Mouse (Mus musculus) cerebellum, postnatal 10 days (tissue): ENCODE measurements around the gene Fam71e2.
A peak's percentile ranks its signal among the peaks of the same experiment; 100 is the strongest.

Source experiments
- DNase-seq, 2 experiments: peaks; one replicate each; pipeline ENCODE4 v3.0.0; 2021; ENCODE audit warnings: mixed read lengths in 2 of 2

Gene Fam71e2

GRCm38 (mm10) chr7:4739041-4739543, 32.0 kb downstream of the Fam71e2 start:
- peak; percentile 26 to 36 for DNase-seq

- no peak for DNase-seq
These were observed 38.1 kb downstream of the Fam71e2 start for GRCm38 (mm10) chr7:4732968-4733392.

- DNase-seq = no peak
These were observed 40.0 kb downstream of the Fam71e2 start for GRCm38 (mm10) chr7:4731090-4731489.

GRCm38 (mm10) chr7:4725169-4725568, 45.9 kb downstream of the Fam71e2 start, which contains the start of gene Tmem150b:
Tmem150b (minus strand) TSS chr7:4725249.
- no peak for DNase-seq

GRCm38 (mm10) chr7:4724359-4724758, 46.7 kb downstream of the Fam71e2 start:
- no peak for DNase-seq

GRCm38 (mm10) chr7:4723508-4723907, 47.6 kb downstream of the Fam71e2 start:
- peak; percentile 67 to 69 for DNase-seq

GRCm38 (mm10) chr7:4719276-4719675, 51.8 kb downstream of the Fam71e2 start:
- DNase-seq = no peak

- DNase-seq = no peak
These were observed 54.1 kb downstream of the Fam71e2 start for GRCm38 (mm10) chr7:4716955-4717354.

- no peak for DNase-seq
These were observed 58.5 kb downstream of the Fam71e2 start for GRCm38 (mm10) chr7:4712594-4712993.

- DNase-seq = peak; percentile 62 to 75
These were observed 66.0 kb downstream of the Fam71e2 start for GRCm38 (mm10) chr7:4705098-4705497.
